Comparison of ENCODE assay signal across 8 mouse cellular contexts in genomic region chr2:136670539-136671271, GRCm38 (mm10). TPM values are rescaled to one million over a fixed set of nuclear protein-coding genes. Genes with fewer than 3 reads are reported as not detected.
DNase-seq lines count a peak whose midpoint lies in the region; ATAC-seq lines count a peak whose summit lies in the region.

No protein-coding gene starts in this region.

- H3K36me3 ChIP-seq in forebrain, embryonic 14.5 days (ENCODE audit: control insufficient read depth, insufficient read depth, low read length), result no peaks in the 10 kb centered on the region

- H3K9ac ChIP-seq in forebrain, embryonic 14.5 days (ENCODE audit: low read length), result no peak overlapping the region

- peak; percentile 37 for DNase-seq in NIH3T3 (ENCODE audit: low read depth)
- DNase-seq in forebrain, embryonic 14.5 days (ENCODE audit: low spot score), result peak; percentile 81
- peak; percentile 50 to 63 for DNase-seq in left cerebral cortex, postnatal 36 days (ENCODE audit: low spot score in 2 of 2)
- peak; percentile 72 for DNase-seq in right cerebral cortex, postnatal 25 days
- DNase-seq in thymus, postnatal 0 days (ENCODE audit: low spot score), result no peak
- no peak for DNase-seq in T-cell, adult 2 months (ENCODE audit: low spot score)
- DNase-seq in thymus, postnatal 10 days (ENCODE audit: low spot score in 2 of 2), result no peak

- H3K27ac ChIP-seq in forebrain, embryonic 14.5 days (ENCODE audit: low read depth, low read length), result no peak overlapping the region

- H3K4me2 ChIP-seq in forebrain, embryonic 14.5 days (ENCODE audit: low read length), result no peak overlapping the region

- peak; percentile 86 for ATAC-seq in cerebellum, adult (ENCODE audit: insufficient number of reproducible peaks, low FRiP score, low TSS enrichment)
- ATAC-seq in forebrain, embryonic 14.5 days, result peak; percentile 85; the same call in 1 of the 2 replicates

- H3K4me3 ChIP-seq in forebrain, embryonic 14.5 days (ENCODE audit: low read depth, low read length), result no peak overlapping the region

- WGBS in forebrain, embryonic 14.5 days, result 33% methylated on average over 9 of the region's 9 CpGs

- no peaks in the 10 kb centered on the region for H3K9me3 ChIP-seq in forebrain, embryonic 14.5 days (replicated peaks; ENCODE audit: control insufficient read depth, low read length)

- H3K27me3 ChIP-seq in forebrain, embryonic 14.5 days (replicated peaks; ENCODE audit: control insufficient read depth, insufficient read depth, low read length), result no peaks in the 10 kb centered on the region

- intact Hi-C loops in left cerebral cortex, postnatal 36 days (cut with DNase I), result no loop called here

- peaks cover 3% of the 10 kb centered on the region; the same call in 1 of the 2 replicates for H3K4me1 ChIP-seq in forebrain, embryonic 14.5 days (ENCODE audit: control insufficient read depth, insufficient read depth, low read length)

RNA-seq across cellular contexts. Expression of gene Snap25, which starts 42.5 kb away (rescaled TPM):
- polyA plus RNA-seq in forebrain, embryonic 14.5 days (2014; fragmentation: Nextera tagmentation; extraction: Ambion mirVana), result 53.5 and 85.8 TPM in 2 replicates
- total RNA-seq in left cerebral cortex, postnatal 36 days (2021), result 1,000 to 10,000 TPM; 2,771 to 2,937 TPM
- polyA plus RNA-seq in thymus, postnatal 0 days (2015; fragmentation: Nextera tagmentation; extraction: Ambion mirVana), result 0.45 TPM in 1 of 2 replicates, not detected in the other

Comparison
In these comparisons a context has a peak if more than half of its experiments do, and no peak if none do; other contexts are left out.
1. DNase-seq: peak in NIH3T3 (single experiment), forebrain, embryonic 14.5 days (single experiment), left cerebral cortex, postnatal 36 days (2 of 2) and right cerebral cortex, postnatal 25 days (single experiment); none in thymus, postnatal 0 days (single experiment), T-cell, adult 2 months (single experiment) and thymus, postnatal 10 days (0 of 2).
2. RNA of gene Snap25, which starts 42.5 kb away (polyA plus RNA-seq): 53.5 to 85.8 TPM in forebrain, embryonic 14.5 days; 0.45 TPM in thymus, postnatal 0 days; every median in the first group is over 10 times any median in the second.